Mouse (Mus musculus) liver, embryonic 11.5 days (tissue): ENCODE data around the gene Dpp10. TPM values are rescaled to one million over a fixed set of nuclear protein-coding genes. Genes with fewer than 3 reads are reported as not detected.
A peak's percentile ranks its signal among the peaks of the same experiment; 100 is the strongest.

Source experiments
- ATAC-seq: fragments of 200-750 bp; cut with Nextera tagmentation; replicated peaks from 2 replicates; pipeline ENCODE4 v1.8.0; 2017; ENCODE audit warnings: moderate number of reproducible peaks, mild to moderate bottlenecking, moderate TSS enrichment, moderate library complexity; ENCODE audit not compliant: low FRiP score
- DNase-seq: peaks from one replicate; pipeline ENCODE4 v3.0.0-alpha.2; 2017; ENCODE audit warnings: low spot score
- H3K27ac ChIP-seq: fragments of 300-500 bp; sonication (generic); 2 replicates; pipeline ENCODE4 v1.5.1; 2014; ENCODE audit warnings: mild to moderate bottlenecking, low read depth, low read length, control low read depth
- H3K27me3 ChIP-seq: fragments of 300-500 bp; sonication (generic); replicated peaks from 2 replicates; pipeline ENCODE4 v1.6.1; 2014; ENCODE audit warnings: low read length, mixed read lengths; ENCODE audit not compliant: control insufficient read depth, insufficient read depth
- H3K36me3 ChIP-seq: fragments of 300-500 bp; sonication (generic); 2 replicates; pipeline ENCODE4 v1.6.1; 2014; ENCODE audit warnings: mild to moderate bottlenecking, low read length, moderate library complexity, mixed read lengths; ENCODE audit not compliant: control insufficient read depth, insufficient read depth
- H3K4me1 ChIP-seq: fragments of 300-500 bp; sonication (generic); replicated peaks from 2 replicates; pipeline ENCODE4 v1.6.1; 2014; ENCODE audit warnings: low read length, mixed read lengths; ENCODE audit not compliant: control insufficient read depth, insufficient read depth
- H3K4me2 ChIP-seq: fragments of 300-500 bp; sonication (generic); 2 replicates; pipeline ENCODE4 v1.6.1; 2014; ENCODE audit warnings: mild to moderate bottlenecking, control low read depth, moderate library complexity
- H3K4me3 ChIP-seq: fragments of 300-500 bp; sonication (generic); 2 replicates; pipeline ENCODE4 v1.5.1; 2014; ENCODE audit warnings: low read depth, low read length, control low read depth
- H3K9ac ChIP-seq: fragments of 300-500 bp; sonication (generic); 2 replicates; pipeline ENCODE4 v1.6.1; 2014; ENCODE audit warnings: low read depth, low read length, control low read depth
- H3K9me3 ChIP-seq: fragments of 300-500 bp; sonication (generic); 2 replicates; pipeline ENCODE4 v1.6.1; 2016; ENCODE audit warnings: low read length, inconsistent platforms, mixed read lengths; ENCODE audit not compliant: control insufficient read depth
- WGBS: fragments of 180-500 bp; shearing (Covaris S2); extraction: QIAGEN DNeasy Blood & Tissue Kit; methylation state at CpG from one replicate; pipeline ENCODE4 v1.1.7; 2014; 5-methylcytosine and 5-hydroxymethylcytosine counted together
- polyA plus RNA-seq: library from polyadenylated mRNA; unstranded; fragments of >200 nt; fragmentation: Nextera tagmentation; extraction: Ambion mirVana; gene quantifications from 2 replicates; pipeline ENCODE4 v1.2.1, GENCODE M21; 2014

The Dpp10 gene
- polyA plus RNA-seq, 1 experiment from 2014 or later = not detected

DNA sequence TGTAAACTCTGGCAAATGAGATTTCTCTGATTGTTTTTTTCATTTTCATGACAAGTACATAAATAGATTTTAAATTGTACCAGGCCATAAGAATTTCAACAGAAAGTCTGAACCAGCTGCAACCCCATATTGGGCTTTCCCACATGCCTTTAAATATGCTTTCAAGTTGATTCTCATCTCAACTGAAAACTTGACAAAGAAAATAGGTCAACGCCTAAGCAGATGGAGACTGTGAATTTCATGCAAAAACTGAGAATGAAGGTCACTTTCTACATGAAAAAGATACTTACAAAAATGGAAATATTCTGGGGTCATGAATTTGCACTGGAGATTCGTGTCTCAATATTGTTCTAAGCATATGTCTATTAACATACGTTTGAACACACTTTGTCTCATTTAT is 417.1 kb downstream of the Dpp10 start:
- Histone ChIP-seq H3K27ac (no peak overlapping the region), H3K36me3 (no peaks in the 10 kb centered on the region), H3K9ac (no peak overlapping the region), H3K4me1 (no peaks in the 10 kb centered on the region), H3K4me3 (no peak overlapping the region), H3K27me3 (no peaks in the 10 kb centered on the region), H3K9me3 (no peaks in the 10 kb centered on the region), H3K4me2 (no peak overlapping the region)
- ATAC-seq = no peak
- 74% methylated on average over 3 of the region's 3 CpGs for WGBS
- no peak for DNase-seq

- H3K9me3 ChIP-seq = no peaks in the 10 kb centered on the region
- no peak overlapping the region for H3K4me2 ChIP-seq
- no peaks in the 10 kb centered on the region for H3K36me3 ChIP-seq
- no peaks in the 10 kb centered on the region for H3K27me3 ChIP-seq
- no peak overlapping the region for H3K27ac ChIP-seq
- H3K9ac ChIP-seq = no peak overlapping the region
- DNase-seq (no peak), ATAC-seq (no peak)
- no peak overlapping the region for H3K4me3 ChIP-seq
- H3K4me1 ChIP-seq = no peaks in the 10 kb centered on the region
These were observed 460.5 kb downstream of the Dpp10 start for GRCm38 (mm10) chr1:123584857-123585256.

DNA sequence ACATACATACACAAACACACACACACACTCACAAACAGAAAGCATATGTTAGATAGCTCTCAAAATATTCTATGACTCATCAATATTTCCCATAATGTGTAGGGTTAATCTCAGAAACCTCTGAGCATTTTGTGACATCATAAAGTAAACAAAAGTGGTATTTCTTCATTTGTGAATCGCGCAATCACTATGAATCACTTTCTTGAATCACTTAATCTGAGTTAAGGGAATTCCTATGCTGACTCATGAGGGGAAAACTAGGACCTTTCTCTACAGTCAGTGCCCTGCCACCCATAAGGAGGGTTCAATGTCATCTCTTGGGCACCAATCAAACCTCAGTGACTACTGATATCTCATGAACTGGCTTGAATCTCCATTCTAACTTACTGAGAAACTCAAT is 465.2 kb downstream of the Dpp10 start:
- WGBS = 93% methylated on average over 2 of the region's 2 CpGs
- Histone ChIP-seq H3K9me3 (no peaks in the 10 kb centered on the region), H3K4me2 (no peak overlapping the region), H3K27ac (no peak overlapping the region), H3K4me1 (no peaks in the 10 kb centered on the region), H3K27me3 (no peaks in the 10 kb centered on the region), H3K9ac (no peak overlapping the region), H3K36me3 (no peaks in the 10 kb centered on the region), H3K4me3 (no peak overlapping the region)
- DNase-seq = no peak
- no peak for ATAC-seq

DNA sequence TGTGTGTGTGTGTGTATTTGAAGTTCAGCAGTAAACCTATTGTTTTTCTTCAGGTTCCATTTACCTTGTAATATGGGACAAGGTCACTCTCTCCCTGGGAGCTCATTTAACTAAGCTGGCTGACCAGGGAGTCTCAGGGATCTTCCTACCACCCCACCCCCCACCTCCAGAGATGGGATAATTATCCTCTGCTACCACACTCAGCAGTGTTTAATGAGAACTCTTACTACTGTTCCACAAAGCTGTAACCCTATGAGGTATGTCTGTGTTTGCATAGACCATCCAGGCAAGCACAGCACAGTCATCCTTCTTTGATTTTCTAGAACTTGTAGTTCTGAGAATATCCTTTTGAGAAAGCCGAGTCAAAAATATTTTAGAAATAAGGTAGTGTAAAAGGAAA is 471.6 kb downstream of the Dpp10 start:
- Histone ChIP-seq H3K27me3 (no peaks in the 10 kb centered on the region), H3K27ac (no peak overlapping the region), H3K9ac (no peak overlapping the region), H3K4me1 (no peaks in the 10 kb centered on the region), H3K4me2 (no peak overlapping the region), H3K36me3 (no peaks in the 10 kb centered on the region), H3K4me3 (no peak overlapping the region), H3K9me3 (no peaks in the 10 kb centered on the region)
- DNase-seq = no peak
- 72% methylated on average over 1 of the region's 1 CpGs for WGBS
- ATAC-seq = no peak

DNA sequence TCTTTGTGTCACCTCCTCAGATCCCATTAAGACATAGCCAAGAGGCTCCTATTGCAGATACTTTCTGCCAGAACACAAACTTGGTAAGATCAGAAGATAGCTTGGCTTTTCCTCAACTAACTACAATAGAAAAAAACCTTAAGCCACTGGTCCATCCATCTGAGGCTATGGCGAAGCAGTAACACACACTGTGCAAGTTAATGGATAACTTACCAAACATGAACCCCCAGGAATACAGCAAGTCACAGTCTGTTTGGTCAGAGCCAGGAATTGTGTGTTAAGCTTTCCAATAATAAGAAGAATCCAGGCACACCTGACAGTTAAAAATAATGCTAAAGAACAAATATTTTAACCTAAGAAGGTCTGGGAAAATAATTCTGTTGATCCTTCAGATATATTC is 502.9 kb downstream of the Dpp10 start:
- Histone ChIP-seq H3K4me1 (no peaks in the 10 kb centered on the region), H3K36me3 (no peaks in the 10 kb centered on the region), H3K27ac (no peak overlapping the region), H3K4me3 (no peak overlapping the region), H3K9me3 (no peaks in the 10 kb centered on the region), H3K27me3 (no peaks in the 10 kb centered on the region), H3K4me2 (no peak overlapping the region), H3K9ac (no peak overlapping the region)
- WGBS = 63% methylated on average over 1 of the region's 1 CpGs
- ATAC-seq (peak; percentile 51; the same call in 1 of the 2 replicates), DNase-seq (no peak)

DNA sequence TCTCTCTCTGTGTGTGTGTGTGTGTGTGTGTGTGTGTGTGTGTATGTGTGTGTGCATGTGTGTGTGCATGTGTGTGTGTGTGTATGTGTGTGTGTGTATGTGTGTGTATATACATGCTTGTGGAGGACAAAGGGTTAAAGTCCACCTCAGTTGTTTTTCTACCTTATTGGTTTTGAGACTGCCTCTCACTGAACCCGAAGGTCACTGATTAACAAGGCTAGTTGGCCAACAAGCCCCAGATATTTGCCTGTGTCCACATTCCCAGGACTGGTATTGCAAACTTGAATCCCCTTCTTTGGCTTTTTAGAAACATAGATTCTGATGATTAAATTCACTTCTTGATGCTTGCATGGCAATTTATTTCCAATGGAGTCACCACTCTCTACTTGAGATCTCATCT is 577.6 kb downstream of the Dpp10 start:
- Histone ChIP-seq H3K4me3 (no peak overlapping the region), H3K36me3 (no peaks in the 10 kb centered on the region), H3K4me2 (no peak overlapping the region), H3K27me3 (no peaks in the 10 kb centered on the region), H3K4me1 (no peaks in the 10 kb centered on the region), H3K9me3 (no peaks in the 10 kb centered on the region), H3K27ac (no peak overlapping the region), H3K9ac (no peak overlapping the region)
- no peak for DNase-seq
- 27% methylated on average over 1 of the region's 1 CpGs for WGBS
- ATAC-seq = no peak; the same call in 1 of the 2 replicates

DNA sequence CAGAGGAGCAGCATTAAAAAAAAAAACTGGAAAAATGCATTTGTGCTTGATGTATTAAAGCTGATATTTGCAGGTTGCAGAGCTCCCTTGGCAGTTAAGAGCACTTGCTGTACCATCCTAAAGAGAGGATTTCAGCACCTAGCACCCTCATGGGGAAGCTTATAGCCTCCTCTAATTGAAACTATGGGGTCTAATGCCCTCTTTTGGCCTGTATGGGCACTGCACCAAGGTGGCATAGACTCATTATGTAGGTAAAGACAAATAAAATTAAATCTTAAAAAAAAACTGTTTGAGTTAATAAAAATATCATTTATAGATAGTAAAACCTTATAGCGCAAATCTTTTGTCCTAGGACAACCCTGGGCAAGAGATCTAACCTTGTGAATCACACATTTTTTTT is 631.2 kb downstream of the Dpp10 start:
- Histone ChIP-seq H3K4me3 (no peak overlapping the region), H3K9me3 (no peaks in the 10 kb centered on the region), H3K4me1 (no peaks in the 10 kb centered on the region), H3K27me3 (no peaks in the 10 kb centered on the region), H3K36me3 (no peaks in the 10 kb centered on the region), H3K9ac (no peak overlapping the region), H3K27ac (no peak overlapping the region), H3K4me2 (no peak overlapping the region)
- WGBS = 36% methylated on average over 1 of the region's 1 CpGs
- DNase-seq = no peak
- no peak for ATAC-seq

DNA sequence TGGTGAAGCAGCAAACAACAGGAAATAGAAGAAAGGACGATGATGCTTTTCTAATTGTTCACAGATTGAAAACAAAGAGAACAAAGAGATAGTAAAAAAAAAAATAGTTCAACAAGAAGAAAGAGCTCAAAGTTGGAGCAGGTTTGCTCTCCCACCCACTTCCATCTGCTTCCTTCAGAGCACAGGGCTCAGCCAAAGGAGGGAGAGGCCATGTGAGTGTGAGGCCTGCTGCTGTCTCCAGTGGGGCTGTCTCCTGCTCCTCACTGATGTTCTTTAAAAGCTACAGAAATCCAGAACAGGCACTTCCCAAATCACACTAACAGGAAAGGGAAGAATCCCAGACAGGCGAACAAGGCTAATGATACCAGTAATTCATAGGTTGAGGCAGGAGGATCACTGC is 694.1 kb downstream of the Dpp10 start:
- H3K4me3 ChIP-seq = no peak overlapping the region
- H3K27ac ChIP-seq = no peak overlapping the region
- H3K9me3 ChIP-seq = no peaks in the 10 kb centered on the region
- ATAC-seq (no peak), DNase-seq (no peak)
- 73% methylated on average over 2 of the region's 2 CpGs for whole genome bisulfite sequencing
- no peaks in the 10 kb centered on the region for H3K27me3 ChIP-seq
- H3K36me3 ChIP-seq = no peaks in the 10 kb centered on the region
- H3K4me2 ChIP-seq = no peak overlapping the region
- H3K4me1 ChIP-seq = no peaks in the 10 kb centered on the region
- H3K9ac ChIP-seq = no peak overlapping the region

GRCm38 (mm10) chr1:123337877-123338276 is 707.5 kb downstream of the Dpp10 start:
- 46% methylated on average over 1 of the region's 1 CpGs for WGBS
- no peak overlapping the region for H3K27ac ChIP-seq
- ATAC-seq = no peak

More at GRCm38 (mm10) chr1:123337877-123338276, 707.5 kb downstream of the Dpp10 start:
- no peak for DNase-seq
- no peaks in the 10 kb centered on the region for H3K9me3 ChIP-seq
- no peak overlapping the region for H3K9ac ChIP-seq
- no peaks in the 10 kb centered on the region for H3K27me3 ChIP-seq
- H3K4me3 ChIP-seq = no peak overlapping the region
- no peaks in the 10 kb centered on the region for H3K36me3 ChIP-seq
- no peak overlapping the region for H3K4me2 ChIP-seq
- no peaks in the 10 kb centered on the region for H3K4me1 ChIP-seq
